Mouse (Mus musculus): ENCODE data around the gene Cpa5. TPM values are rescaled to one million over a fixed set of nuclear protein-coding genes. Genes with fewer than 3 reads are reported as not detected.

Gene Cpa5
- total RNA-seq, 1 experiment from 2014 or later: not detected

Other genes with a start within 250 kb of the Cpa5 start
- 17.7 and 20.0 TPM in 2 replicates for gene Zc3hc1, start 220.0 kb upstream of the Cpa5 start, total RNA-seq (2021)
- gene Klhdc10, start 209.1 kb upstream of the Cpa5 start, total RNA-seq (2021): 58.5 and 86.2 TPM in 2 replicates
- 25.9 and 28.9 TPM in 2 replicates for gene Tmem209, start 101.2 kb upstream of the Cpa5 start, total RNA-seq (2021)
- gene Ssmem1, start 101.2 kb upstream of the Cpa5 start, total RNA-seq (2021): 0.55 TPM in 1 of 2 replicates, not detected in the other
- gene Cpa2, start 69.4 kb upstream of the Cpa5 start, total RNA-seq (2021): 0.52 and 0.90 TPM in 2 replicates
- 1.2 and 1.7 TPM in 2 replicates for gene Cpa4, start 42.6 kb upstream of the Cpa5 start, total RNA-seq (2021)
- gene Cpa1, start 28.2 kb downstream of the Cpa5 start, total RNA-seq (2021): not detected in 2 replicates
- 5.7 and 9.9 TPM in 2 replicates for gene Cep41, start 82.7 kb downstream of the Cpa5 start, total RNA-seq (2021)
- 54.9 and 56.7 TPM in 2 replicates for gene Mest, start 112.5 kb downstream of the Cpa5 start, total RNA-seq (2021)

Data from adrenal gland, postnatal 25 days (tissue).